Comparison of ENCODE assay signal across 8 mouse cellular contexts in genomic region chr17:35897644-35898573, GRCm38 (mm10). TPM values are rescaled to one million over a fixed set of nuclear protein-coding genes. Genes with fewer than 3 reads are reported as not detected.
A peak's percentile ranks its signal among the peaks of the same experiment; 100 is the strongest.
DNase-seq lines count a peak whose midpoint lies in the region; ATAC-seq and TF ChIP-seq lines count a peak whose summit lies in the region.

No protein-coding gene starts in this region.

- H3K9me3 ChIP-seq in embryonic facial prominence, embryonic 15.5 days (replicated peaks): no peaks in the 10 kb centered on the region
- no peaks in the 10 kb centered on the region for H3K9me3 ChIP-seq in midbrain, embryonic 14.5 days (ENCODE audit: control insufficient read depth, low read length)

- no peak for TF ChIP-seq CTCF in kidney, adult 2 months (conservative IDR thresholded peaks at IDR 0.05; ENCODE audit: insufficient read depth, insufficient read length, low read depth, low read length)

- 0 out of 2 replicates have a peak overlapping the region, but pooled peaks have one; percentile 34 for H3K27ac ChIP-seq in embryonic facial prominence, embryonic 15.5 days (replicated peaks)
- no peak overlapping the region for H3K27ac ChIP-seq in kidney, adult 2 months (ENCODE audit: insufficient read depth, low read depth, low read length)
- peak overlapping the region; percentile 97 for H3K27ac ChIP-seq in midbrain, embryonic 14.5 days (replicated peaks; ENCODE audit: low read depth, low read length)

- peak overlapping the region; percentile 19; the same call in 1 of the 2 replicates for H3K9ac ChIP-seq in embryonic facial prominence, embryonic 15.5 days
- peak overlapping the region; percentile 27; the same call in 1 of the 2 replicates for H3K9ac ChIP-seq in midbrain, embryonic 14.5 days (replicated peaks; ENCODE audit: low read length)

- peak overlapping the region; percentile 64 for H3K4me3 ChIP-seq in embryonic facial prominence, embryonic 15.5 days (replicated peaks)
- 0 out of 2 replicates have a peak overlapping the region, but pooled peaks have one; percentile 16 for H3K4me3 ChIP-seq in kidney, adult 2 months (ENCODE audit: insufficient read depth, low read depth, low read length)
- peak overlapping the region; percentile 82 for H3K4me3 ChIP-seq in midbrain, embryonic 14.5 days (replicated peaks; ENCODE audit: low read depth, low read length)

- peak; percentile 13 for DNase-seq in embryo, embryonic 10 days (ENCODE audit: low spot score)
- DNase-seq in embryo, embryonic 11 days: no peak
- DNase-seq in kidney, adult 2 months: no peak
- no peak for DNase-seq in midbrain, embryonic 14.5 days
- DNase-seq in urinary bladder, postnatal 10 days (ENCODE audit: low spot score): no peak
- DNase-seq in spleen, postnatal 36 days (ENCODE audit: low spot score in 2 of 2): no peak

- H3K4me2 ChIP-seq in embryonic facial prominence, embryonic 15.5 days (replicated peaks): peak overlapping the region; percentile 99
- peak overlapping the region; percentile 100 for H3K4me2 ChIP-seq in midbrain, embryonic 14.5 days (ENCODE audit: low read length)

- peaks cover 18% of the 10 kb centered on the region for H3K4me1 ChIP-seq in embryonic facial prominence, embryonic 15.5 days
- peaks cover 9% of the 10 kb centered on the region; the same call in 1 of the 2 replicates for H3K4me1 ChIP-seq in kidney, adult 2 months (ENCODE audit: control insufficient read depth, insufficient read depth, low read length)
- H3K4me1 ChIP-seq in midbrain, embryonic 14.5 days (ENCODE audit: control insufficient read depth, insufficient read depth, low read length): peaks cover 12% of the 10 kb centered on the region; the same call in 1 of the 2 replicates

- 38% methylated on average over 23 of the region's 23 CpGs for WGBS in embryonic facial prominence, embryonic 15.5 days
- WGBS in kidney, adult 2 months: 31% methylated on average over 23 of the region's 23 CpGs
- 49% methylated on average over 23 of the region's 23 CpGs for WGBS in midbrain, embryonic 14.5 days

- H3K27me3 ChIP-seq in embryonic facial prominence, embryonic 15.5 days: no peaks in the 10 kb centered on the region
- no peaks in the 10 kb centered on the region for H3K27me3 ChIP-seq in kidney, adult 2 months (replicated peaks; ENCODE audit: control insufficient read depth, insufficient read depth, low read length)
- no peaks in the 10 kb centered on the region for H3K27me3 ChIP-seq in midbrain, embryonic 14.5 days (ENCODE audit: control insufficient read depth, insufficient read depth, low read length)

- peaks cover 45% of the 10 kb centered on the region for H3K36me3 ChIP-seq in embryonic facial prominence, embryonic 15.5 days
- no peaks in the 10 kb centered on the region; the same call in 1 of the 2 replicates for H3K36me3 ChIP-seq in kidney, adult 2 months (ENCODE audit: control insufficient read depth, insufficient read depth, low read length)
- peaks cover 70% of the 10 kb centered on the region for H3K36me3 ChIP-seq in midbrain, embryonic 14.5 days (ENCODE audit: control insufficient read depth, insufficient read depth, low read length)

- ATAC-seq in CD4-positive, CD25-positive, alpha-beta regulatory T cell, adult 4 months: peak; percentile 24
- ATAC-seq in embryonic facial prominence, embryonic 15.5 days (ENCODE audit: insufficient number of reproducible peaks, low FRiP score, low TSS enrichment, low read depth): peak; percentile 11; the same call in 1 of the 2 replicates
- peak; percentile 36 for ATAC-seq in midbrain, embryonic 14.5 days (ENCODE audit: low FRiP score, low TSS enrichment)

- no peak for TF ChIP-seq POLR2A in kidney, adult 2 months (IDR thresholded peaks at IDR 0.05; ENCODE audit: low read depth, low read length)

RNA-seq across cellular contexts. Expression of gene 2310061I04Rik, which starts 0.7 kb away (rescaled TPM):
- polyA plus RNA-seq in CD4-positive, CD25-positive, alpha-beta regulatory T cell, adult 4 months (2017; shearing (Covaris generic)): 10 to 100 TPM; 12.6 to 15.3 TPM
- 22.3 and 23.9 TPM in 2 replicates for polyA plus RNA-seq in embryonic facial prominence, embryonic 15.5 days (2015; fragmentation: Nextera tagmentation; extraction: Ambion mirVana)
- 118 and 132 TPM in 2 replicates for polyA plus RNA-seq in kidney, adult 2 months (2012; rRNA removed)
- polyA plus RNA-seq in midbrain, embryonic 14.5 days (2014; fragmentation: Nextera tagmentation; extraction: Ambion mirVana): 50.7 and 70.0 TPM in 2 replicates

RNA-seq across cellular contexts. Expression of gene Atat1, which starts 12.0 kb away (rescaled TPM):
- polyA plus RNA-seq in CD4-positive, CD25-positive, alpha-beta regulatory T cell, adult 4 months (2017; shearing (Covaris generic)): 10 to 100 TPM; 10.3 to 16.9 TPM
- 64.5 and 77.7 TPM in 2 replicates for polyA plus RNA-seq in embryonic facial prominence, embryonic 15.5 days (2015; fragmentation: Nextera tagmentation; extraction: Ambion mirVana)
- polyA plus RNA-seq in kidney, adult 2 months (2012; rRNA removed): 42.9 and 54.6 TPM in 2 replicates
- polyA plus RNA-seq in midbrain, embryonic 14.5 days (2014; fragmentation: Nextera tagmentation; extraction: Ambion mirVana): 478 and 503 TPM in 2 replicates

RNA-seq across cellular contexts. Expression of gene Mrps18b, which starts 18.3 kb away (rescaled TPM):
- 10 to 100 TPM; 59.8 to 82.8 TPM for polyA plus RNA-seq in CD4-positive, CD25-positive, alpha-beta regulatory T cell, adult 4 months (2017; shearing (Covaris generic))
- 72.5 and 75.7 TPM in 2 replicates for polyA plus RNA-seq in embryonic facial prominence, embryonic 15.5 days (2015; fragmentation: Nextera tagmentation; extraction: Ambion mirVana)
- polyA plus RNA-seq in kidney, adult 2 months (2012; rRNA removed): 91.4 and 94.1 TPM in 2 replicates
- 54.9 and 55.3 TPM in 2 replicates for polyA plus RNA-seq in midbrain, embryonic 14.5 days (2014; fragmentation: Nextera tagmentation; extraction: Ambion mirVana)

RNA-seq across cellular contexts. Expression of gene Dhx16, which starts 18.3 kb away (rescaled TPM):
- polyA plus RNA-seq in CD4-positive, CD25-positive, alpha-beta regulatory T cell, adult 4 months (2017; shearing (Covaris generic)): 10 to 100 TPM; 13.4 to 39.3 TPM
- 40.7 and 50.6 TPM in 2 replicates for polyA plus RNA-seq in embryonic facial prominence, embryonic 15.5 days (2015; fragmentation: Nextera tagmentation; extraction: Ambion mirVana)
- polyA plus RNA-seq in kidney, adult 2 months (2012; rRNA removed): 50.1 and 65.0 TPM in 2 replicates
- polyA plus RNA-seq in midbrain, embryonic 14.5 days (2014; fragmentation: Nextera tagmentation; extraction: Ambion mirVana): 27.4 and 30.7 TPM in 2 replicates

RNA-seq across cellular contexts. Expression of gene Ppp1r10, which starts 18.3 kb away (rescaled TPM):
- 10 to 100 TPM; 44.9 to 53.5 TPM for polyA plus RNA-seq in CD4-positive, CD25-positive, alpha-beta regulatory T cell, adult 4 months (2017; shearing (Covaris generic))
- 39.2 and 39.5 TPM in 2 replicates for polyA plus RNA-seq in embryonic facial prominence, embryonic 15.5 days (2015; fragmentation: Nextera tagmentation; extraction: Ambion mirVana)
- 24.3 and 26.6 TPM in 2 replicates for polyA plus RNA-seq in kidney, adult 2 months (2012; rRNA removed)
- 36.3 and 45.2 TPM in 2 replicates for polyA plus RNA-seq in midbrain, embryonic 14.5 days (2014; fragmentation: Nextera tagmentation; extraction: Ambion mirVana)

Comparison
In these comparisons a context has a peak if more than half of its experiments do, and no peak if none do; other contexts are left out.
1. H3K4me3 ChIP-seq: peak in every context shown above with its lines; median percentile 82 in midbrain, embryonic 14.5 days; 64 in embryonic facial prominence, embryonic 15.5 days; 16 in kidney, adult 2 months.